Mouse (Mus musculus): ENCODE measurements at regions not wholly inside any gene's neighbourhood (a gene's known extent, or its start where the extent isn't known, plus 50 kb on each side); places are given as distances from the start of the nearest gene placed in this dataset.

- DNase-seq (ENCODE audit: low read depth, low spot score) = no peak
Observed at GRCm38 (mm10) chr12:63598905-63599304, 875.6 kb downstream of the Fscb start.

- no peak for DNase-seq (ENCODE audit: low read depth, low spot score)
Observed at GRCm38 (mm10) chr12:63554672-63555071, 919.8 kb downstream of the Fscb start.

GRCm38 (mm10) chr12:63552831-63553230 is 921.7 kb downstream of the Fscb start:
- DNase-seq (ENCODE audit: low read depth, low spot score) = peak; percentile 2

GRCm38 (mm10) chr12:63534084-63534483 is 940.4 kb downstream of the Fscb start:
- DNase-seq (ENCODE audit: low read depth, low spot score) = no peak

GRCm38 (mm10) chr12:63503774-63504173 is 970.7 kb downstream of the Fscb start:
- no peak for DNase-seq (ENCODE audit: low read depth, low spot score)

- no peak for DNase-seq (ENCODE audit: low read depth, low spot score)
Observed at GRCm38 (mm10) chr12:63490405-63490804, 984.1 kb downstream of the Fscb start.

- DNase-seq (ENCODE audit: low read depth, low spot score) = peak; percentile 48
Observed at GRCm38 (mm10) chr12:63484087-63484486, 990.4 kb downstream of the Fscb start.

- DNase-seq (ENCODE audit: low read depth, low spot score) = peak; percentile 66
Observed at GRCm38 (mm10) chr12:63468936-63469335, 1005.6 kb downstream of the Fscb start.

Measured in ZHBTc4 (cell line).